Mouse (Mus musculus): ENCODE measurements around the gene Adra1d. TPM values are rescaled to one million over a fixed set of nuclear protein-coding genes. Genes with fewer than 3 reads are reported as not detected.

Gene Adra1d
- under 1 TPM in 1 of 2 experiments, not detected in 1; 0.12 TPM for polyA plus RNA-seq (2017; shearing (Covaris generic))

GRCm38 (mm10) chr2:131561891-131562585 lies at the start of gene Adra1d:
Gene Adra1d, minus strand, starts transcription at chr2:131562283.

Other genes with a start within 250 kb of the Adra1d start
- under 1 TPM; 0.23 to 0.56 TPM for gene Rnf24, start 209.4 kb downstream of the Adra1d start, polyA plus RNA-seq (2017; shearing (Covaris generic))
- 10 to 100 TPM; 23.9 to 29.9 TPM for gene Smox, start 70.8 kb downstream of the Adra1d start, polyA plus RNA-seq (2017; shearing (Covaris generic))